Mouse (Mus musculus) spleen, postnatal 10 days (tissue): ENCODE measurements around the gene Sdk1.

ENCODE experiments used
- DNase-seq, 2 experiments: peaks; one replicate each; pipeline ENCODE4 v3.0.0; 2021 to 2022; ENCODE audit warnings: low spot score in 2 of 2

The Sdk1 gene

DNA sequence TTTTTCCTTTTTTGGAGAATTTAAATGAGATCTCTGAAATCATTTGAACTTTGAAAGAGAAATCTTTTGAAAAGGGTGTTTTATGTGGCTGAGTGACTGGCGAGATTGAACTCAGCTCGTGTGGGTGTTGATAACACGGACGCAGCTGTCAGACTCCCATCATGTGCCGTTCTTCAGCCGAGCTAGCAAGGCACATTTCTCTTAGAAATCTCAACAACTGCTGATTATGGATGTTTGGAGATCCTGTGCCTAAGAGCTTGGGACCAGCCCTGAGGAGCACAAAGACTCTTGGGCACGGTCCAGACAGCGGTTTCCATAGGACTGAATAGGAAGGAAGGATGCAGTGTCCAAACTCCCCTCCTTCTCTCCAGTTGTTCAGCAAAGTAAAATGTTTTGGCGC lies 648.5 kb downstream of the Sdk1 start:
- no peak for DNase-seq

DNA sequence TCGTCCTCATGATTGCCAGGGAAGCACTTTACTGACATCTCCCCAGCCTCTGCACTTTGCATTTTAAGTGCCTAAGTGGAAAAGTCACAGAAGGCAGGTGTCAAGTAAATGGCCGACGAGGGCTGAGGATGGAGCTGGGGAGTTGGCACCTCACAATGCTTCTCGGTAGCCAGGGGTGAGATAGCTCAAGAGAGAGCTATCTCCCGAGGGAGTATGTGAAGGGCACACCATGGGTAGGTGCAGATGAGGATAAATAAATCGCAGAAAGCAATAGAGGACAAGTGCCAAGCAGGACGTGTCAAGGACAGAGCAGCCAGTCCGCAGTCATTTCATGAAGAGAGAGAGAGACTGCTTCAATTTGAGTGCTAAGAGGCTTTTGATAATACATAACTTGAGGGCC lies 655.1 kb downstream of the Sdk1 start:
- no peak for DNase-seq

DNA sequence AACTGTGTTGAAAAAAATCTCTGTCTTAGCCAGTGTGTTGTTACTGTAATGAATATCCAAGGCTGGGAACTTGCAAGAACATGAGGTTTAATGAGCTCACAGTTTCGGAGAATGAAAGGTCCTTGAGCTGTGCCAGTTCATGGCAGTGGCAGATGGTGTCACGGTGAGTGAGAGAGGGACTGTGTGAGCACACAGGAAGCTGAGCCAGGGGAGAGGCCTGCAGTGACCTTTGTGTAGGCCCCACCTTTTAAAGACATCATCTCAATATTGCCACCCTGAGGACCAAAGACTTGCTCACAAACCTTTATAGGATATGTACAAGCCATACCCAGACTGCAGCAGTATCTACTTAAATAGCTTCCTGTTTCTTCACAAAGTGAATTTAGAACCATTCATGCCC lies 656.2 kb downstream of the Sdk1 start:
- DNase-seq = no peak

DNA sequence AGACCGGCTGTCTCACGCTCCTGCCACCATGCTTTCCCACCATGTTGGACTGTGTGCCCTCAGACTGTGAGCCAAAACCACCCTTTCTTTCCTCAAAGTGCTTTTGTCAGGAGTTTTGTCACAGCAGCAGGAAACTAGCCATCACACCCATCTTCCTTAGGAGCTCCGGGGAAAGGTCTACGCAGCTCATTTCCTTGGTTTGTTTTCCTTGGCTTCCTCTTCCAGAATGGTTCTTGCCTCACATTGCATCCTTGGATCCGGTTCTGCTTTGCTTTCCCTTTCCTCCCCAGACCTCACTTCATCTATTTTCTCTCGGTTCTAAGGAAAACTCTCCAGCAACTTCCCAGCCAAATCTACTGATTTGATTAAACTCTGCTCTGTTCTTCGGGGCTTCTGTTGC lies 658.5 kb downstream of the Sdk1 start:
- DNase-seq = no peak

DNA sequence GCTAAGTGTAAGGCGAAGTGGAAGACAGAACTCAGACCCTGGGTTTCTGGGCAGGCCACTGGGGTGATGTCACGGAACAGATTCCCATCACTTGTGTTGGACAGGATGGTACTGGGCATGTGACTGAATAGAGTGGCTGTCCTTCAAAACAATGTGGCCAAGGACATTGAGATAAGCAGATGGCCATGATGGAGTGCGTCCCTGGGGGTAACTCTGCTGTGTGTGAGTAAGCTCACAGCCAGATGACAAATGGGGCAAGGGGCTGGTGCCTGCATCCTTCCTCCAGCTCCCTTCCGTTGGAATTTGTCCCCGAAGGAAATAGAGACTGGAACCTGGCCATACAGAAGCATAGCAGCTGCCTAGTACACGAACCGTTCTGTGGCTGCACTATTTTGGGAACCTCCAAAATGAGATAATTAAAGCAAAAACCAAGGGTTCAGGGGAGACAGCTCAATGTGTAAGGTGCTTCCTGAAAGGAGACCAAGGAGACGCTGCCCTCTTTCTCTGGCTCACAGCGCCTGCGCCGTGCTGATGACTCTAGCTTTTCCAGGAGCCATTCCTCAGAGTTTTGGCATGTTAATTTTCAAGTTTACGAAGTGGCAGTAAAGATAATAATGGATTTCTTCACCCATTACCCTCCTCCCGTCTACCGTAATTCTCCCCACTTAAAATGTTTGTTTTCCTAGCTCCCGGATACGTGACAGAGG lies 661.4 kb downstream of the Sdk1 start:
- DNase-seq = no peak

DNA sequence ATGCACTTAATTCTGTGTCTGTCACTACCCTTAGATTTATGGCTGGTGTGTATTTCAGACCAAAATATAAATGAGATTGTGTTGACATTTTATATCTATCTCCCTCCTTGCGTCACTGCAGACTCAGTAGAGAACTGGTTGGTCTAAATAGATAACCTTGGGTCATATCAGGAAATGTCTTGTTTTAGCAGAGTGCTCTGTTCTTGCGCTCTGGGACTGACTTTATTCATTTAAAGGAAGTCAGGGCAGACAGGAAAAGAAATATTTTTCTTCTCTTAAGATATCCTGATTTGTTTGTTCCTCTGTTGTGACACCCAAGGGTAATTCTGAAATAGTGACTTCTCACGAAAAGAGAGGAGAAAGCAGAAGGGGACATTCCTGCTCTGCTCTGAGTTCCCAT lies 669.2 kb downstream of the Sdk1 start:
- no peak for DNase-seq

DNA sequence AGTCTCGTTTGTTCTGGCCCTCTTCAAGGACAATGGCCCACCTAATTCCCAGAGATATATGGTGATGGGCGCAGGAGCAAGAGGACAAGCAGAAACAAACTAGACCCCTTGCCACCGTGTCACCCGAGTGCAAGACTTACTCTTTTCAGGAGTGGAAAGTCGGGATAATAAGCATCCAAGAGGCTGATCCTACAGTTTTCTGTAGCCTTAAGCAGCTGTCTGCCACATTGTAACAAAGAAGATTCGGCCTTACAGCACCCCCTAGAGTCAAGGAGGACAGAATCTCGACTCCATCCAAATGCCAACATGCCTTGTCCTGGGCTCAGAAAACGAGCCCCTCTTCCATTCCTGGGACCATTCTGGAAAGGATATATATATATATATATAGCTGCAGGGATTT lies 669.6 kb downstream of the Sdk1 start:
- DNase-seq = no peak

DNA sequence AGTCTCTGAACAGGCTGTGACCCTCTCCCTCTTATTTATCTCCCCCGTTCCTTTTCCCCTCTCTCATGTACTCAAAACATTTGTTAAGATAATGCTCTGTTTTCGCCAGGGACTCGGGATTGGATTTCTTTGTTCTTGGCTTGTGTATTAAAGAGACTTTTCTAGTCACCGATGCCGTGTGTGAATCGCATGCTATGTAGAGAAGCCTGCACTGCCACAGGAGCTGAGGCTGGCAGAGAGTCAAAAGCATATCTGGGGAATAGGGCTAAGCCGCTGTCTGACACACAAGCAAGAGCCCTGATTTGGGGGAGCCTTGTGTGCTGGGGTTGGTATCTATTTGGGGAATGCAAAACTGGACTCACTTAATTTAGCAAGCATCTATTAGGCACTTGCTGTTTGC lies 671.6 kb downstream of the Sdk1 start:
- DNase-seq = no peak

DNA sequence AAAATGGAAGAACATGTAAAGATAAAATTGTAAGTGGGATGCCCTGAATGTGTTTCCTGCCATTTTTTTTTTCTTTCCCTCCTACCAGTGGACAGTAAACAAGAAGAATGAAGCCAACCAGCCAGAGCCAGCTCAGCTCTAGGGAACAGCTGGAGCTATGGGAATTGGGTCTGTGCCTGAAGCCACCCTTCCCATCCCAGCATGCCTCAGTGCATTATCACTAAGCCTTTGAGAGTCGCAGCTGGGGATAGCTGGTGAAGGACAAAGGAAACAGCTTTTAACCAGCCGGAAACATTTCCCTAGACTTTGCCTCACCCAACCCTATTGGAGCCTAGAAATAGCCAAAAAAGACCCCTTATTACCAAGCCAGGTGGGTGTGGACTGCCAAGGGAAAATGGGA lies 675.7 kb downstream of the Sdk1 start:
- no peak for DNase-seq

DNA sequence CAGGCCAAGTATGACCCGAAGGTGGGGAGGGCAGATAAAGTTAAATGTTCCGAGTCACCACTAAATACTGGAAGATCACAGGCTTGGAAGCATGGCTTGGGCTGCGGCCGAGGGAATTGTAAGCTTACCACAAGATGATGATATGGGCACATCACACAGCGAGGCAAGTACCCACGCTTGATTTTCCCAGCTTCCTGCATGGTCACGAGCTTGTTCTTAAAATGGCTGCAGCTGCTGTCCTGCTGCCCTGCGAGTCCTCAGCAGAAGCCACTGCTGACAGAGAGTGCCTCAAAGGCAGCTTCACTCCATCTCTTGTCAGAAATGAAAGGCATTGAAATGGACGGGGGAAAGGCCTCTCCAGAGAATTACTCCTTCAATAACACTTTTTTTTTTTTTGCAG lies 697.7 kb downstream of the Sdk1 start:
- DNase-seq = no peak

DNA sequence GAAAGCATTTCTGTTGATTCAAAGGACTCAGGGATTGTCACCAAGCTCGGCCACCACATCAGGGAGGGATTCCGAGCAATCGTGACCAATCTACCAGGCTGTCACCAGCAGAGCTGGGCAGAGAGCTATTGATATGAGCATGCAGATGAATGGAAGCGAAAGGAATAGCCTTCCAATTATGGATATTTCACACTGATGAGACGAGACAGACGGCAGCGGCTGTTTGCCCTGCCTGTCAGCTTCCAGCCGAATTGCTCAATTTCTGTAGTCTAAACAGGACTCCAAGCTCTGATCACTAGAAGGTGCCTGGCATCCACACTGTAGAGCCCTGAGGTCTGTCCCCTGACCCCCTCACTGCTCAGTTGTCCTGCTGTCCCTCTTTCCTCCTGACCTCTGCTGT lies 699.3 kb downstream of the Sdk1 start:
- no peak for DNase-seq

DNA sequence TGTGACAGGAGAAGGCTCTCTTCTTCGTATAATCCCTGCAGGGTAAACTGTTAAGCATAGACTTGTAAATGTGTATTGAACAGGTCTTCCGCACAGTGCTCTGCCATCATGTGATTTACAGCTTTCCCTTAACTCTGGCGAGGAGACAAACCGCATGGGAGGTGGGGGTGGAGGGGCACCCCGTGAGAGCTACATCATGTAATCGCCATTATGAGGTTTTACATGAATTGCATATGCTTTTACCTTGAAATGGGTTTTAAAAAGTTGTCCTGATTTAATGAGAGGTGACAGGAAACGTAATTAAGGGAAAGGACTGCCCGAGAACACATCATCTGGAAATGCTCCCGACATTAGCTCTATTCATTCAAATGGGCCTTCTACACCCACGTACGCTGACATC lies 709.5 kb downstream of the Sdk1 start:
- DNase-seq = no peak

DNA sequence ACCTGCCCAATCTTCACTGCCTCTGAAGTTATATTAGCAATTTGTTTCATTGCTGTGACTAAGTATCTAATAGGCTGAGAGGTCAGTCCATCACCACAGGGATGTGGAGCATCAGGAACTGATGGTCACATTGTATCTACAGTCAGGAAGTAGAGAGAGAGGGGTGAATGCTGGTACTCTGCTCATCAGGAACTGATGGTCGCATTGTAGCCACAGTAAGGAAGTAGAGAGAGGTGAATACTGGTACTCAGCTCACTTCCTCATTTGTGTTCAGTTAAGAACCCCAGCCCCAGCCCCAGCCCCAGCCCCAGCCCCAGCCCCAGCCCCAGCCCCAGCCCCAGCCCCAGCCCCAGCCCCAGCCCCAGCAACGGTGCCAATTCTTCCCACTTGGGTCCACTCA lies 711.0 kb downstream of the Sdk1 start:
- DNase-seq = no peak

DNA sequence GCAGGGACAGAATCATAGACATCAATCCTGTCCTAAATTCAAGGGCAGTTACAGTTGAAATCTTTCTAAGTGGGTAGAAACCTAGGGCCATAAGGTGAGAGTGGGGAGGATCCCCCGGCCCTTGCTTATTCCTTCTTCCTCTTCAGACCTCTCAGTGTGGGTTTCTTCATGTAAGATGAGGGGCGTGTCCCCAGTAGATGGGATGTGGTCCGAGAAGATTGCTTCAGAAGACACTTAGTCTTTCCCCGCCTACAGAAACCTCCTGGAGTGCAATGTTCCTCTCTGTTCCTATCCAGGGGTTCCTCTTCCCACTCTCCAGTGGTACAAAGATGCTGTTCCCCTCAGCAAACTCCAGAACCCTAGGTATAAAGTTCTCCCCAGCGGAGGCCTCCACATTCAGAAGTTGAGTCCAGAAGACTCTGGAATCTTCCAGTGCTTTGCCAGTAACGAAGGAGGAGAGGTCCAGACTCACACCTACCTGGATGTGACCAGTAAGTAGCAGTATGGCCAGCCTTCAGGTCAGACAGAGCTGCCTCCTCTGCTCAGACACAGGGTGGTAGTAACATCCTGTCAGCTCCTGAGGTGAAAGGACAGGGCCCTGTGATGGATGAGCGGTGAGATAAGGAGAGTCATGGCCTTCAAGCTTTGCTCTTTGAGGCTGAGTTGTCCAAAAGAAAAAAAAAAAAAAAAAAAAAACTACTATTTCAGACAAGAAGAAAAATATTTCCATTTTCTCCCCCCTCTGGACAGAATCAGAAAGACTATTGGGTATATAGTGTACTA lies 711.6 kb downstream of the Sdk1 start:
- DNase-seq = no peak

DNA sequence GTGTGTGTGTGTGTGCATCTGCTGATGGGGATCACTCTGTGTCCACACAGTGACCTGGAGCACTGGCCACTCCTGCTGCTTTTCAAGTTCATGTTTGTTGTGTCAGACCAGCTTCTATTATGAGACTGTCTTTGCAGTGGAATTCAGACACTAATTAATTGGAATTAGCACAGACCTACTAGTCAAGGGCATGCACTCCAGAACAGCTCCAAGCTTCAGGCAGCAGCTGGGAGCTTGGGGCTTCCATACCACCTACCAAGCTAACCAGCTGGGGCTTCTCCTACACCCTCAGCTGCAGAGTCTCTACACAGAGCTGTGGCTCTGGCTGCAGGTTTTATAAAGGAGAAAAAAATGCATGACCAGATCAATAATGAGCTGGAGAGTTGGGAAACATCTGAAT lies 729.8 kb downstream of the Sdk1 start:
- no peak for DNase-seq

DNA sequence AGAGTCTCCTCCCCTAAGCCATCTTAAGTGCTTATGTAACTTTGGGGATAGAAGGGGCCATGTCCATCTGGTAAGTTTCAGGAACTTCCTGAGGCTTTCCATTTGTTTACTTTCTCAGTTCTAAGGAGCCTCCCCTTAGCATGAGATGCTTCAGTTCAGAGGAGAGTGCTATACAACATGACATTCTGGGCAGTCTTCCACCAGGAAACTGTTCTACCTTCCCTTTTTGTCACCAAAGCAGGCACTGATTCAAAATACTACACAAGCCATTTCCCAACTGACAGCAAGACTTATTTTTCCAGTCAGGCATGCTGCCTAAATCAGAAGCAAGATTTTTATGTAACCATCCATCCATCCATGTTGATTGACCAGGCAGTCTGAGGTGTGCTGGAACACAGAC lies 738.2 kb downstream of the Sdk1 start:
- no peak for DNase-seq

DNA sequence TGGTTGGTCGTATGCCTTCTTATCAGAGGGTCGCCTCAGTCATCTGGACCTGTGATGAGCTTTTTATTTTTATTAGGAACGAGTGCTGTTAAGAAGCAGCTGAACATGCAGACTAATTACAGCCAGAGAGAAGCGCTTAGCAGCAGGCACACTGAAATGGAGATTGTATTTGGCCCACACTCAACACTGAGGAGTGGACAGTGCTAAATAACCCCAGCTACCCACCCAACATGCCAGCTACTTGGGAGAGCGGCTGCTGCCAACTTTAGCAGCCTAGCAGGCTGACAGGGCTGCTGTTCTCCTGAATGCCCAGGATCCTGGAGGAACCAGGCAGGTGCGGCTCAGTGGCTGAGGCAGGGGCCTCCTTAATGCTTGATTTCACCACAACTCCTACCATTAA lies 739.5 kb downstream of the Sdk1 start:
- DNase-seq = no peak

DNA sequence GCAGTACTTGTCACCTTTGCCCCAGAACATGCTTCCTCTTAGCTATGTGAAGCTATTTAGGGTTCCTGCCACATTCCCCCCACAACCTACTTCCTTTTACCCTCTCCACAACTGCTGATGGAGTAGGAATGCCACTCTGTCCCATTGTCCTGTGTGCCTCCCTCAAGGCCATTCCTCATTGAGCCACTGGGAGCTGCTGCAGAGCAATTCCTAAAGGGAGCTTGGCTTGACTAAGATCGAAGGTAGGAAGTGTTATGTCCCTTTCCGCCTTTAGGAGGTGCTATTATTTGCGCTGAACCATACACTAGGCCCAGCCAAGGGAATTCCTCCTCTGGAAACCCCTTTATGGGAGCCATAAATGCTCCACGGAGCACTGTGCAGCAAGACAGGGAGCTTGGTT lies 743.0 kb downstream of the Sdk1 start:
- no peak for DNase-seq

DNA sequence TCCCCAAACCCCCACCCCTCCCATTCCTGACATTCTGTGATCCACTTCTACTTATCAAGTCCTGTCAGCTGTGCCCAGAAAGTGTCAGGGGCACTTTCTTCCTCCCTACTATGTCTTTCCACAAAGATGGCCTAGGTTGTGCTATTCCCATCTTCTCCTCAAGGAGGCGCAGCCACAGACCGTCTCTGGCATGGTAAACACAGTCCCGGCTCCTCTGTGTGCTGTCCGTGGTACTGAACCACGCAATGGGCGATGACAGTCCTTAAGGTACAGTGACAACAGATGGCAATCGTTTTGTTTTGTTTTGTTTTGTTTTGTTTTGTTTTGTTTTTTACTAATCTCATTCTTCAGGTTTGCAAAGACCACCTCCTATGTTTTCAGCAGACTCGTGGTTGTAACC lies 743.7 kb downstream of the Sdk1 start:
- peak; percentile 18 to 77 for DNase-seq

DNA sequence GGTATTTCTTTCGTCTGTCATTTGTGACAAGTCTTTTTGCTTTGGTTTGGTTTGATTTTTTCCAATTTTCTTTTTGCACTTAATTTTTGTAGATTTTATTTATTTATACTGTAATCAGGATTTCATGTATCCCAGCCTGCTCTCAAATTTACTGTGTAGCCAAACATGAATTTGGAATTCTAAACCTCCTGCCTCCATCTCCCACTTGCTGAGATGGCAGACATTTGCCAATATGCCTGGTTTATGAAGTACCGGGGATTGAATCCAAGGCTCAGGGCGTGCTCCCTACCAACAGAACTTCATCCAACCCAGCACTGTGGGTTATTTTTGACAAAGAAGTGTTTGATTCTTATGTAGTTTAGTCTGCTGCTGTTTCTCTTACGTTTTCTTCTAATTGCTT lies 744.3 kb downstream of the Sdk1 start:
- no peak for DNase-seq

DNA sequence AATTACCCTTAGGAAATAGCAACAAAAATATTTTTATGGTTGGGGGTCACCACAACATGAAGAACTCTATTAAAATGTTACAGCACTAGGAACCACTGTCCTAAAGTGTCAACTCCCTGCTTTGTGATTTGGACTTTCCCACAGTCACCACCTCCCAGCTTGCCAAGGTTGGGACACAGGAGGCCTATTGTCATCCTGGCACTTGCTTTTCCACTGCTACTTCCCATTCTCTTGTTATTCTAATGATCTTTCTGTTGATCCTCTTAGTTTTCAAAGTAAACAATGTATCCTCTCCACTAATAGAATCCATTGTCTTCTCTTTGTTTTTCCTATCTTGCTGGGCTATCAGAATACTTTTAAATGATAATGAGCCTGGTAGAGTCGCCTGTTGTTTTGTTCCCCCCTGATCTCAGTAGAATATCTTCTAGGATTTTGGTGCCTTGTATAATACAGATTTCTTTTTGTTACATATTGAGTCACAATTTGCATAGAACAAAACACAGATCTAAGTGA lies 746.1 kb downstream of the Sdk1 start:
- DNase-seq = no peak

DNA sequence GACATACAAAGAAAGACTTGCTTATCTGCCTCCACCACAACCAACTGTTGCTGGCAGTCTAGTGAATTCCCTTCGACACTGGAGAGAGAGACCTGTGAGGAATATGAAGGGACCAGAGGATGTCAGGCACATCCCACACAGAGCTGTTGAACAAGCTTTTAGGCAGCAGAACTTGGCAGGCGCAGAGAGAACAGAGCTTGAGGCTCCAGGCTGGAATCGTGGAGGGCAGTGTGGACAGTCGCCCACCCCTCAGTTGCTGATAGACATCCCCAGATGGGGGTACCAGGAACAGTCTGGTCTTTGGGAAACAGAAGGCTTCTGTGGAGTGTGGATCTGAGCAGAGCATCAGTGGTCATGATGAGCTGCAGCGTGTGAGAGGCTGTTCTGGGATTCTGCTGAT lies 747.4 kb downstream of the Sdk1 start:
- no peak for DNase-seq

DNA sequence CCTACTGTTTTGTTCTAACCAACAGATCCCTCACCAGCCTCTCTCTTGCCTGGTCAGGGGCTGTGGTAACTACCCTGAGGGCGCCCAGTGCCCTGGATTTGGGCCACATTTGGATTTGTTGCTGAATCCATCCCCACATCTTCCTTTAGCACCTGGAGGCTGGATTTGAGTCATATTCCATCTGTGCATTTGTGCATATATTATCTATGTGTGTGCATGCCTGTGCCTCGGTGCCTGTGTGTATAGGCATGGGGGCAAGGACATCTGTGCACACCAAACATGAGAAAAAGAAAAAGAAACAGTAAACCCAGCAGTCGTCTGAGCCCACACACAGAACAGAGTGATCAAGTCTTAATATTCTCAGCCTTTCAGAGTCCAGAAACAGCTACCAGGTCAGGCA lies 752.9 kb downstream of the Sdk1 start:
- no peak for DNase-seq

DNA sequence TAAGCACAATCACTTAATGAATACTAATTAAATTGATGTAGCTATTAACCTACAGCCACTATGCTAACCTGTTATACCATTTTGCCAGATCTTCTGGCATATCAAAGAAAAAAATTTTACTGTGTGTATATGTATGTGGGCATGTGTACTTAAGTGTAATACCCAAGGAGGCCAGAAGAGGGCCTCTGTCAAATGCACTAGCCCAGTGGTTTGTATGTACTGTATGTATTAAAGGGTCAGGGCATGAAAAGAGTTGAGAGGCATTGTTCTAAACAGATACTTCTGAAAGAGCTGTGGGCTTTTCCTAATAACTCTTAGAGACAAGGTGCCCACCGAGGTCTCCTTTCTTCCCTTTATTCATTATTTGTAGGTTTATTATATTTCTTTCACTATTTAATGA lies 759.0 kb downstream of the Sdk1 start:
- no peak for DNase-seq
